Mouse (Mus musculus) ES-E14 (cell line): ENCODE results near the gene Gga3. TPM values are rescaled to one million over a fixed set of nuclear protein-coding genes. Genes with fewer than 3 reads are reported as not detected.
A peak's percentile ranks its signal among the peaks of the same experiment; 100 is the strongest.

Source experiments
- DNase-seq: peaks from one replicate; pipeline ENCODE4 v3.0.0-alpha.2; 2013; ENCODE audit warnings: low read depth, low spot score
- H3K27ac ChIP-seq: 2 replicates; pipeline ENCODE4 v1.5.1; 2012; ENCODE audit warnings: low read depth, mild to moderate bottlenecking, low read length, moderate library complexity, mixed read lengths; ENCODE audit not compliant: poor library complexity, insufficient read depth, severe bottlenecking
- H3K36me3 ChIP-seq: 2 replicates; pipeline ENCODE4 v1.6.1; 2012; ENCODE audit warnings: mild to moderate bottlenecking, low read length, moderate library complexity, mixed read lengths; ENCODE audit not compliant: control insufficient read depth, poor library complexity, insufficient read depth, severe bottlenecking
- H3K4me1 ChIP-seq, 2 experiments: fragments of 150-350 bp in 1 of 2; sonication (generic) in 1 of 2; 2 replicates each; pipeline ENCODE4 v1.6.1; 2012; ENCODE audit warnings: low read length in 2 of 2, mild to moderate bottlenecking in 1 of 2, mixed read lengths in 1 of 2; ENCODE audit not compliant: control insufficient read depth in 2 of 2, insufficient read depth in 2 of 2, poor library complexity in 1 of 2
- H3K4me3 ChIP-seq, 2 experiments: fragments of 150-350 bp in 1 of 2; sonication (generic) in 1 of 2; 2 replicates each; pipeline ENCODE4 v1.5.1; 2012; ENCODE audit warnings: low read length in 2 of 2, low read depth in 1 of 2, mild to moderate bottlenecking in 1 of 2, mixed read lengths in 1 of 2; ENCODE audit not compliant: insufficient read depth in 1 of 2, poor library complexity in 1 of 2, severe bottlenecking in 1 of 2
- H3K9ac ChIP-seq: 2 replicates; pipeline ENCODE4 v1.6.1; 2012; ENCODE audit warnings: low read depth, mild to moderate bottlenecking, low read length, mixed read lengths; ENCODE audit not compliant: poor library complexity, insufficient read depth, severe bottlenecking
- H3K9me3 ChIP-seq: fragments of 150-350 bp; sonication (generic); 2 replicates; pipeline ENCODE4 v1.6.1; 2012; ENCODE audit warnings: low read depth, mild to moderate bottlenecking, low read length; ENCODE audit not compliant: control insufficient read depth, insufficient read depth
- CHD2 ChIP-seq: IDR thresholded peaks from 2 replicates; pipeline ENCODE4 v1.6.1; 2014; ENCODE audit warnings: mild to moderate bottlenecking, low read depth, low read length, inconsistent platforms
- HCFC1 ChIP-seq: IDR thresholded peaks from 2 replicates; pipeline ENCODE4 v1.6.1; 2012; ENCODE audit warnings: low read length, inconsistent platforms, borderline replicate concordance; ENCODE audit not compliant: insufficient read depth
- MAFK ChIP-seq: IDR thresholded peaks from 2 replicates; pipeline ENCODE4 v1.6.1; 2014; ENCODE audit warnings: mild to moderate bottlenecking, low read depth, low read length, inconsistent platforms; ENCODE audit not compliant: insufficient read depth
- ZC3H11A ChIP-seq: IDR thresholded peaks from 2 replicates; pipeline ENCODE4 v1.6.1; 2012; ENCODE audit warnings: low read depth, mild to moderate bottlenecking, inconsistent platforms, low read length, borderline replicate concordance
- ZNF384 ChIP-seq: IDR thresholded peaks from 2 replicates; pipeline ENCODE4 v1.6.1; 2012; ENCODE audit warnings: low read depth, low read length, inconsistent platforms
- in situ Hi-C, 2 experiments: fragments of 600-800 bp; cut with MboI; formaldehyde crosslinking; loops; one replicate each; pipeline ENCODE4 v1.15.1; 2025; ENCODE audit warnings: low sequenced_read_pairs in 2 of 2, inconsistent platforms in 1 of 2; ENCODE audit not compliant: unreplicated experiment in 2 of 2
- total RNA-seq: library from RNA; depleted of rRNA; stranded (reverse); fragments of 300-350 nt; gene quantifications from 2 replicates; pipeline ENCODE4 v1.2.3, GENCODE M21; 2012

The Gga3 gene
- total RNA-seq, 1 experiment: 31.7 TPM

DNA sequence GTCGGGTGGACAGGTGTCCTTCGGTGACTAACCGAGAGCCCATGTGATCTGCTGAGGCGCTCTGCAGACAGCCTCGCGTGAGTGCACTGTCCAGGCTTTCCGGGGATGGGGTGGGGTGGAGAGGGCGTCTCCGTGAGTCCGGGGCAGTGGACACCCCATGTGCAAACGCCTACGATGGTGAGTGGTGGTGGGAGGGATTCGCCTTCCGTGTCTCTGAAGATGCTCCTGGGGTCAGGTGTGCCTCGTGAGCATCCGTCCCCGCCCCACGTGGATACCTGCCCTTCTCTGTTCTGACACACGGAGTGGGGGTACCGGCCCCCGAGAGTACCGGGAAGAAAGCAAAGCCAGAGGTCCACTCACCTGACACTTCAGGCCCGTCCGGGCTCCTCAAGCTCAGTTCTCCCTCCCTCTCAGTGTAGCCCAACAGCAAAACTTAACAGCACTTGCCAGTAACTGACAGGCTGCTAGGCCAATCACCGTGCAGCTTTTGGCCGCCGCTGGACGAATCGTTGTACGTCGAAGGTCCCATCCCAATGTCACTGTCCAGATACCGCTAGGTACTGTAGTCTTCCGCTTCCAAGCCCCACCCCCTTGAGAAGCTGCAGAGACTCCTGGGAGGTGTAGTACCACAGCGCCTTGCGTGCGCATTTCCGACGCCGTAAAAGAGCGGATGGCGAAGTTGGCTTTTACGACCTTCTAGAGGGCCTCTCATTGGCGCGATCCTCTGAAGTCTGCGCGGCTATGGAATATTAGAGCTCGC lies 24.0 kb upstream of the Gga3 start, which contains the start of gene Slc25a19:
TSS of gene Slc25a19 (minus strand) at position 591 of the 760 bp plus-strand sequence.
- peak; percentile 100 for DNase-seq
- no peak within 1 kb of the TSS for H3K27ac ChIP-seq
- H3K9me3 ChIP-seq: no peaks in the 10 kb centered on the region
- TF ChIP-seq HCFC1: peak; percentile 91
- TF ChIP-seq ZC3H11A: no peak
- peak; percentile 82; the same call in 1 of the 2 replicates for TF ChIP-seq CHD2
- peak within 1 kb of the TSS; percentile 65 for H3K9ac ChIP-seq
- H3K4me3 ChIP-seq: peak within 1 kb of the TSS; percentile 69 to 91
- H3K4me1 ChIP-seq: peaks cover 8 to 12% of the 10 kb centered on the region in 2 experiments; a peak in 3 of 4 replicates
- H3K36me3 ChIP-seq: peaks cover 6% of the 10 kb centered on the region
- in situ Hi-C loops: no loop called here

DNA sequence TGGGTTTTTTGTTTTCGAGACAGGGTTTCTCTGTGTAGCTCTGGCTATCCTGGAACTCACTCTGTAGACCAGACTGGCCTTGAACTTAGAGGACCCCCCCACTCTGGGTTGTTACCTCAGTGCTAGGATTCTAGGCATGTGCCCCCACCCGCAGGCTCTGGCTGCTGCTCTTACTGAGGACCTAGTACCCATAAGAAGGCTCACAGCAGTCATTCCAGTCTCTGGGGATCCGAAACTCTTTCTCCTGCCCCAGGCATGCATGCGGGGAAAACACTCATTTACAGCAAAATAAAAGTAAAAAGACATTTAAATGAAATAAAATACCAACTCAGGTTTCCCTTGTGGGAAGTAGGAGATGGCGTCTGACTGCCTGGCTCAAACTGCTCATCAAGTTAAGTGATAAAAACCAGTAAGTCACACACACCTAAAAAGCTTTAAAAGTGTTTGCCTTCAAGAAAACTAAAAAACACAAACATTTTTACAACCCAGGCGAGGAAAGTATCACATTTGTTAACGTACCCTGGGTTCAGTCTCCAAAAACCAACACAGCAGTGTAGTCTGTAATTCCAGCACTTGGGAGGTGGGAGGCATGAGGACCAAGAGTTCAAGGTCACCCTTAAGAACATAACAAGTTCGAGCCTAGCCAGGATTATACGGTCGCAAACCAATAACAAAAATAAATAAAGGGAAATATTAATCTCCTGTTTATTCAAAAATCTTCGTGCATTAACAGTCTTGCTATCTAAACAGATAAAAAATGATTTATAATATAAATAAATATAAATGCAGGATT lies 23.2 kb upstream of the Gga3 start:
- Histone ChIP-seq H3K4me3 (peak overlapping the region; percentile 69 to 91; a peak in 3 of 4 replicates), H3K9ac (no peak overlapping the region), H3K36me3 (peaks cover 14% of the 10 kb centered on the region), H3K4me1 (peaks cover 8% of the 10 kb centered on the region in 2 experiments; a peak in 3 of 4 replicates), H3K27ac (no peak overlapping the region), H3K9me3 (no peaks in the 10 kb centered on the region)
- DNase-seq: no peak
- TF ChIP-seq HCFC1 (no peak), CHD2 (no peak), ZNF384 (no peak), ZC3H11A (no peak), MAFK (no peak)
- in situ Hi-C loops: no loop called here

DNA sequence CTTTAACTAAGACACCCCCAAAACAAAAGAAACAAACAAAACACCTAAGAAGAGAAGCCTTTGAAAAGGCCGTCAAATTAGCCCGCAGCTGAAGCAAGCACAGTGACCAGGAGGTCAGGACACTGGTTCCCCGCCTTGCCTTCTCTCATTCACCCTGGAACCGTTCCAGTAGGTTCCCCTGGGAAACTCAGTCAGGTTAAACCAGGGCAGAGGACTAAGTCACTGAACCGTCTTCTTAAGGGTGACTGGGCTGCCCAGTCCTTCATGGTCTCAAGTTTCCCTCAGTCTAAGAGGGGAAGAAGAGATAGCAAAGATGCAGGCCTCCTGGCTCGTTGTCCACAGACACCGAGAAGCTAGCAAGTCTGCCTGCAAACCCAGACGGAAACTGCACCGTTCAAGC lies 22.0 kb upstream of the Gga3 start:
- in situ Hi-C loops: no loop called here
- no peak overlapping the region for H3K4me3 ChIP-seq
- H3K27ac ChIP-seq: no peak overlapping the region
- peaks cover 7 to 11% of the 10 kb centered on the region in 2 experiments for H3K4me1 ChIP-seq
- H3K36me3 ChIP-seq: peaks cover 14% of the 10 kb centered on the region
- no peak for DNase-seq
- H3K9me3 ChIP-seq: no peaks in the 10 kb centered on the region
- no peak overlapping the region for H3K9ac ChIP-seq
- TF ChIP-seq CHD2 (no peak), HCFC1 (no peak), ZNF384 (no peak), ZC3H11A (no peak), MAFK (no peak)

DNA sequence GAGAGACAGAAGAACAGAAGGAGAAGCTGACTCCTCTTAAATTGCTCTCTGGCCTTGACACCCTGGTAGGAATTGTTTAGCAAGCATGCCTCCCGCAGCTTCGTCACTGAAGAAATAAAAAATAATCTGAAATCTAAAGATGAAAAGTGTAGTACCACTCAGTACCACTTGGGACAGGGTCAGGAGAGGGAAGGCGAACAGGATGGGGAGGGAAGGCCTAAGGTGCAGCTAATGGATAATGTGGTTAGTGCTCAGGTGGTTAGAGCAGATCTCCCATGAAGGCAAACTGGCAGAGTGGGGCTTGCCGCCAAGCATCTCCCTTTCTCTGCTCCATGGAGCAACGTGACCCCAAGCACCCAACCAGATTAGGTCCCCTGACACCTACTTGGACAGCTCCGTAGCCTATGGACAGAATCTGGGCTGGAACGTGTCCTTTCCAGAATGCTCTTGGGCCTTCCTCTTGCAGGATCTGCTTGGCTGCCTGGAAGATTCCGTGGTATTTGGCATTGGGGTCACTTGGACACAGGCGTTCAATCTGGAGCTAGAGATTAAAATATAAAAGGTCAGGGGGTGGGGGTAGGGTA lies 19.7 kb upstream of the Gga3 start:
- no peak for DNase-seq
- H3K27ac ChIP-seq: no peak overlapping the region
- no peak overlapping the region for H3K4me3 ChIP-seq
- no peak overlapping the region for H3K9ac ChIP-seq
- peaks cover 21% of the 10 kb centered on the region for H3K36me3 ChIP-seq
- no peaks in the 10 kb centered on the region for H3K9me3 ChIP-seq
- TF ChIP-seq ZC3H11A (no peak), MAFK (no peak), CHD2 (no peak), ZNF384 (no peak), HCFC1 (no peak)
- in situ Hi-C loops: no loop called here
- H3K4me1 ChIP-seq: peaks cover 4 to 10% of the 10 kb centered on the region in 2 experiments; a peak in 3 of 4 replicates
